Mouse (Mus musculus): ENCODE measurements at regions not wholly inside any gene's neighbourhood (a gene's known extent, or its start where the extent isn't known, plus 50 kb on each side); places are given as distances from the start of the nearest gene placed in this dataset.

- no peak for DNase-seq (ENCODE audit: low spot score in 2 of 2)
These were observed 53.5 kb upstream of the Arid1b start for GRCm38 (mm10) chr17:4940589-4940988.

GRCm38 (mm10) chr17:4941286-4941800 lies 52.8 kb upstream of the Arid1b start:
- DNase-seq (ENCODE audit: low spot score in 2 of 2), result no peak

- DNase-seq (ENCODE audit: low spot score in 2 of 2), result no peak
These were observed 51.3 kb upstream of the Arid1b start for GRCm38 (mm10) chr17:4942868-4943267.

Data from spleen, postnatal 10 days (tissue).